Mouse (Mus musculus) T-helper 1 cell (primary cell): ENCODE results near the gene Slc10a7.

Experiments used
- in situ Hi-C: fragments of 300-600 bp; cut with MboI, MseI; formaldehyde crosslinking; loops from one replicate; pipeline ENCODE4 v1.15.1; 2025; ENCODE audit warnings: high pct_unique_total_duplicates

Gene Slc10a7

GRCm38 (mm10) chr8:78623972-78624371, 114.8 kb downstream of the Slc10a7 start:
- in situ Hi-C loops, result no loop called here

GRCm38 (mm10) chr8:78624738-78625442, 115.7 kb downstream of the Slc10a7 start:
- in situ Hi-C loops, result loop anchor here (25.0 kb wide), 1 partner anchor 1738 kb away; the partner anchor contains the start of gene Nr3c2

DNA sequence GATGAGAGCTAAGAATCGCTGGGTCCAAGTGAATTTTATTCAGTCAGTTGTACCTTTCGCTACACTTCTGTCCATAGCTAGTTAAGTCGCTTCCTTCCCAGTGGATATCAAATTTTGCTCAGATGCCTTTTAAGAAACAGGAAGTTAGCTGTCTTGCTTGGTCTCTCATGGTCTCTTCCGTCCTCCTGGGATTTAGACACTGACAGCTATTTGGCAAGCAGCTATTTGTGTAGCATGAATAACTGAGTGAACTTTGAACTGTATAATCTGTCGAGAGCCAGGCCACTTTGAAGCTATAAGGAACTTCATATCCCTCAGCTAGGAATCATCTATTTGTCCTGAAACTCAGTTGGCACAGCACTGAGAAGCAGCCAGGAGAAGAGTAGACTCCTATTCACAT, 117.5 kb downstream of the Slc10a7 start:
- in situ Hi-C loops, result loop anchor here (25.0 kb wide), 1 partner anchor 1739 kb away; the partner anchor contains the start of gene Nr3c2

DNA sequence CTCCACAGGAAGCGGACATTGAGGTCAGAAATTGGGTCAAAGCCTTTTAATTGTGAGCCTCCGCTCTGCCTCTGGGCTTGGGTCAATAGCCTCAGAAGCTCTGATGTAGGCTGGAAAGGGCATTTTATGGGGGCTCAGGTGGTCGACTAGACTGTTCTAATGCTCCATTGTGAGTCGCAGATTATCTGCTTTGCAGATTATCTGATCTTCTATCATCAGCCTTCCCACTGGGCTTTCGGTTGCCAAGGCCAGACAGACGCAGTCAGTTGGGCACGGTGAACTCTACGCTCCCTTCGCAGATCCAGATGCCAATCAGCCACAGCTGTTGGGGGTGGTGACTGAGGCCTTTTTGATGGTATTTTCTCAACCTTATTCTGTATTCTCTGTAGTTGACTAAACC, 118.6 kb downstream of the Slc10a7 start:
- in situ Hi-C loops, result loop anchor here (25.0 kb wide), 1 partner anchor 1740 kb away; the partner anchor contains the start of gene Nr3c2

- in situ Hi-C loops, result loop anchor here (25.0 kb wide), 1 partner anchor 1743 kb away; the partner anchor contains the start of gene Nr3c2
These were observed 121.4 kb downstream of the Slc10a7 start for GRCm38 (mm10) chr8:78630414-78631164.

DNA sequence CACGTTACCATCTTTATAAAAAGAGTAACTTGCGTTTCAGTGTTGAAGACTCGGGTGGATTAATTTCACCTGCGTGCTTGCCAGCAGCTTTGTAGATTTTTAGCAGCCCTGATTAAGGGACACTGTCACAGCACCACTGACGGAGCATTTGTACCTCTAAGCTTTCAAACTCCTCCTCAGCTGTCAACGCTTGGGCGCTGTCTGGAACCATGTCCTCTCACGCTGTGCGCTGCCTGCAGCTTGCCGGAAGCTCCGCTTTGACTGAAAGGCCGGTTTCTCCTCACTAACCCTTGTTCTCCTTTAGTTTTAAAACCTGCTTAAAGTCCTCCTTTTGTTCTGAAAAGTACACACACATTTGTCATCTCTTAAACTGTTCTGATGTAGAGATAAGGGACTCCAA, 123.9 kb downstream of the Slc10a7 start:
- in situ Hi-C loops, result loop anchor here (25.0 kb wide), 1 partner anchor 1746 kb away; the partner anchor contains the start of gene Nr3c2

GRCm38 (mm10) chr8:78634018-78634417, 124.9 kb downstream of the Slc10a7 start:
- in situ Hi-C loops, result loop anchor here (25.0 kb wide), 1 partner anchor 1747 kb away; the partner anchor contains the start of gene Nr3c2

GRCm38 (mm10) chr8:78634523-78635240, 125.5 kb downstream of the Slc10a7 start:
- in situ Hi-C loops, result loop anchor here (25.0 kb wide), 1 partner anchor 1747 kb away; the partner anchor contains the start of gene Nr3c2

- in situ Hi-C loops, result loop anchor here (25.0 kb wide), 1 partner anchor 1748 kb away; the partner anchor contains the start of gene Nr3c2
These were observed 126.2 kb downstream of the Slc10a7 start for GRCm38 (mm10) chr8:78635241-78635771.

DNA sequence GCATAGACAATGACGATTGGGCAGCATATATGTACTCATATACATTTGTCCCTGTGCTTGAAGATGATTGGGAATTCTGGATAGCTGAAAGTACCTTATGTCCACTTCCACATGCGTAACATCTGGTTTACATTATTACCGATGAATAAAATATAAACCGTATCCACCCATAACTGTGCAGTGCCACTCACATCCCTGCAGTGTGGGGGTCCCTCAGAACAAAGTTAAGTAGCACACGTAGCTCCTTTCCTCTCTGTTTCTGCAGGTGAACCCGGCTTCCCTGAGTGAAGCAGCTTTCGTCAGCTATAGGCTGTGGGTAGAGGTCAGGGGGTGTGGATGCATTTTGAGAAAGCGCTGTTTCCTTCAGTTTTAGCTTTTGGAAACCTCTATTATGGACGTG, 132.8 kb downstream of the Slc10a7 start:
- in situ Hi-C loops, result loop anchor here (25.0 kb wide), 1 partner anchor 1755 kb away; the partner anchor contains the start of gene Nr3c2

DNA sequence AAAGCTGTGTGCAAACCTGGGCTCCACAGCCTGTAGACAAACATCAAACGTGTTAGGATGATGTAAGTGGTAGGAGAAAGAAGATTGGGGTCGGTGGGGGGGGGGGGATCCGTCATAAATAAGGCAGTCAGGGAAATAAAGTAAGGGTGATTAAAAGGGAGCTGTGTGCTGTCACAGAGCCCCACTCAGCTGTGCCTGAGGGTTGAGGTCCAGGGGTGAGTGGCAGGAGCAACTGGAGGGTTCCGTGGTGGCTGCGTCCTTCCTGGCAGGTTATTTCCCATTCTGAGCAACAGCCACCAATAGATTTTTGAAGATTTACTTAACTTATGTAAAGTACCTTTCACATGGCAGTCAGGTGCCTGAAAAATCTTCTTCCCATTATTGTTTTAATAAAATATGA, 133.2 kb downstream of the Slc10a7 start:
- in situ Hi-C loops, result loop anchor here (25.0 kb wide), 1 partner anchor 1755 kb away; the partner anchor contains the start of gene Nr3c2

- in situ Hi-C loops, result loop anchor here (25.0 kb wide), 1 partner anchor 1760 kb away; the partner anchor contains the start of gene Nr3c2
These were observed 138.0 kb downstream of the Slc10a7 start for GRCm38 (mm10) chr8:78647000-78647656.

DNA sequence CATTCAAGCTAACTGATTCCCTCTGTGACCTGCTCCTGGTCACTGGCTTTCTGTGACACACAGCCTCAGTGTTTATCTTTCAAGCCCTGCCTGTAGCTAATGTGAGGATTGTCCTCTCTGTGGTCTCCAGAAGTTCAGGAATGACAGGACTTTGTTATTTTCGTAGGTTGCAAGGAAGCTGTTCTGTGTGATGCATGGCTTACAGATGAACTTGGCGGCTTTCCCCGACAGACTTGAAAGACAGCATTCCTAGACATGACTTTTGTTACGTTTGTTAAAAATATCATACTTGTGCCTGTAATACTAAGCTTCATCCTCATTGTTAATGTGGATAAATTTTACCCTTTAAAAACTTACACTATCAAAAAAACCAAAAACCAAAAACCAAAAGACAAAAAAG, 138.7 kb downstream of the Slc10a7 start:
- in situ Hi-C loops, result loop anchor here (25.0 kb wide), 1 partner anchor 1761 kb away; the partner anchor contains the start of gene Nr3c2

DNA sequence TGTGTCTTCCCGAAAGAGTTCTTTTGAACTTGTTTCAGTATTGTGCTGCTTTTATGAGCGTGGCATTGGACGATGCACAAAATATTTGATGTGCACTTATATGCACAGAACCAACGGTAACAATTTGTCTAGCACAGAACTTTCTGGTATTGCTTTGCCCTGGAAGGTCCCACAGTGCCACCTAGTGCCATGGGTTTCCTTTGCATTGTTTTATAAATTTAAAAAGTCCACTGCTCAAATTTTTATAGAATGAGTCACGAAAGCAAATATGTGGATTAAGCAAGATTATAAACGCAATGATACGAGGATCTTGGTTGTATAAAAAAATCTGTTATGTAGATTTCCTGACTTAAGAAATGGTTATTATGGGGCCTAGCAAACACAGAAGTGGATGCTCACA, 139.8 kb downstream of the Slc10a7 start:
- in situ Hi-C loops, result loop anchor here (25.0 kb wide), 1 partner anchor 1762 kb away; the partner anchor contains the start of gene Nr3c2

- in situ Hi-C loops, result loop anchor here (10.0 kb wide), 1 partner anchor 207 kb away; no protein-coding TSS in a partner anchor
These were observed 142.5 kb downstream of the Slc10a7 start for GRCm38 (mm10) chr8:78651670-78652069.

DNA sequence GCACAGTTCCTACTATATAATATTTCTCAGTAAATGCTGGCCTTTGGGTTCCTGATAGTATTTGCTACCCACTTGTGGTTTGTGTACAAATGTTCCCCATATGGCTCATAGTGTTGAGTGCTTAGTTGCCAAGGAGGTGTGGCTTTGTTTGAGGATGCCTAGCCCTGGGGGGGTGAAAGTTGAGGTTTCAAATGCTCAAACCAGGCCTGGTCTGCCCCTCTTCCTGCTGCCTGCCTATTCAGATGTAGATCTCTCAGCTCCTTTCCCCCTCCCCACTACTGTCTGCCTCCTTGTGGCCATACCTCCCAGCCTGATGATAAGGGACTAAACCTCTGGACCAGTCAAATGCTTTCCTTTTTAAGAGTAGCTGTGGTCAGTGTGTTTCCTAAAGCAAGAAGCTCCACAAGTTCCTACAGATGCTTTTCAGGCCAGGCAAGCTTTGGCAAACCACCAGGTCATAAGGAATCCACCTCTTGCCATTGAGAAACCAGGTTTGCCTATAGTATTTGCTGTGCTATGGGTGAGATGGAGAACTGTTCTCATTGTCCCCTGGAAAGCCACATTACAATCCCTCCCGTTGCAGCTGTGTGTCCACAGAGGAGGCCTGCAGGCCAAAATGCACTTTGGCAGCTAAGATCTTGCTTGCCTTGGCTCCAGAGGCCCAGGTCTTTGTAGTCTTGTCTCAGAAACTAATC, 146.4 kb downstream of the Slc10a7 start:
- in situ Hi-C loops, result loop anchor here (10.0 kb wide), 1 partner anchor 211 kb away; no protein-coding TSS in a partner anchor

GRCm38 (mm10) chr8:78656700-78657370, 147.7 kb downstream of the Slc10a7 start:
- in situ Hi-C loops, result loop anchor here (10.0 kb wide), 1 partner anchor 212 kb away; no protein-coding TSS in a partner anchor

- in situ Hi-C loops, result loop anchor here (10.0 kb wide), 1 partner anchor 213 kb away; no protein-coding TSS in a partner anchor
These were observed 149.0 kb downstream of the Slc10a7 start for GRCm38 (mm10) chr8:78658172-78658571.
